Mouse (Mus musculus) heart, embryonic 12.5 days (tissue): Measurements from ENCODE around the gene Rad18. TPM values are rescaled to one million over a fixed set of nuclear protein-coding genes. Genes with fewer than 3 reads are reported as not detected.

Source experiments
- ATAC-seq: fragments of 200-750 bp; cut with Nextera tagmentation; 2 replicates; pipeline ENCODE4 v1.8.0; 2017; ENCODE audit warnings: moderate TSS enrichment, moderate library complexity; ENCODE audit not compliant: insufficient number of reproducible peaks, low FRiP score
- H3K27ac ChIP-seq: fragments of 300-500 bp; sonication (generic); 2 replicates; pipeline ENCODE4 v1.5.1; 2016; ENCODE audit warnings: mild to moderate bottlenecking, moderate library complexity; ENCODE audit not compliant: poor library complexity, severe bottlenecking
- H3K27me3 ChIP-seq: fragments of 300-500 bp; sonication (generic); replicated peaks from 2 replicates; pipeline ENCODE4 v1.6.1; 2016; ENCODE audit warnings: mild to moderate bottlenecking, moderate library complexity
- H3K36me3 ChIP-seq: fragments of 300-500 bp; sonication (generic); 2 replicates; pipeline ENCODE4 v1.6.1; 2016; ENCODE audit warnings: mild to moderate bottlenecking, moderate library complexity
- H3K4me1 ChIP-seq: fragments of 300-500 bp; sonication (generic); replicated peaks from 2 replicates; pipeline ENCODE4 v1.6.1; 2016; ENCODE audit warnings: mild to moderate bottlenecking
- H3K4me2 ChIP-seq: fragments of 300-500 bp; sonication (generic); 2 replicates; pipeline ENCODE4 v1.6.1; 2016; ENCODE audit warnings: mild to moderate bottlenecking, moderate library complexity
- H3K4me3 ChIP-seq: fragments of 300-500 bp; sonication (generic); 2 replicates; pipeline ENCODE4 v1.5.1; 2016; ENCODE audit warnings: mild to moderate bottlenecking
- H3K9ac ChIP-seq: fragments of 300-500 bp; sonication (generic); 2 replicates; pipeline ENCODE4 v1.6.1; 2016; ENCODE audit warnings: mild to moderate bottlenecking, moderate library complexity
- H3K9me3 ChIP-seq: fragments of 300-500 bp; sonication (generic); replicated peaks from 2 replicates; pipeline ENCODE4 v1.6.1; 2016; ENCODE audit warnings: mild to moderate bottlenecking, moderate library complexity
- WGBS: fragments of 180-500 bp; shearing (Covaris S2); methylation state at CpG from one replicate; pipeline ENCODE4 v1.1.7; 2016; 5-methylcytosine and 5-hydroxymethylcytosine counted together
- polyA plus RNA-seq: library from polyadenylated mRNA; unstranded; fragments of >200 nt; fragmentation: Nextera tagmentation; extraction: Ambion mirVana; gene quantifications from 2 replicates; pipeline ENCODE4 v1.2.1, GENCODE M21; 2016

The Rad18 gene
- polyA plus RNA-seq, result 28.8 and 30.7 TPM in 2 replicates

GRCm38 (mm10) chr6:112696056-112696950 lies at the start of gene Rad18:
Rad18 (minus strand) TSS chr6:112696686.
- WGBS, result under 1% methylated on average over 72 of the region's 77 CpGs
- Histone ChIP-seq H3K36me3 (peaks cover 5% of the 10 kb centered on the region), H3K27ac (peak within 1 kb of the TSS; percentile 50; the same call in 1 of the 2 replicates)

DNA sequence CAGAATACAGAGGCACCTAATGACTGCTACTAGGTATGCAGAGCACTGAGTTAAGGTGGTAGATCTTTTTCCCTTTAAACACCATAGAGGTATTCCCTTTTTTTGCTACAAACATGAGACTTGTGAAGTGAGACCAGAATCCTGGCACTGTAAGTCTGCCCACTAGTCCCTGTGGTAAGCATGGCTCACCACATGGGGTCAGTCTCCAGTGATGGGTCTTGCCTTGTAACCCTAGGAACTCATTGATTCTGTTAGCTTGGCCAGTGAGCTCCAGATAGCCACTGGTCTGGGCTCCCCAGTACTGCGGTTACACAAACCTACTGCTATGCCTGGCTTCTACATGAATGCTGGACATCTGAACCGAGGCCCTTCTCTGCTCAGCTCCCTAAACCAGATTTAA lies 45.8 kb upstream of the Rad18 start:
- WGBS, result 70% methylated on average over 2 of the region's 2 CpGs
- H3K27ac ChIP-seq, result no peak overlapping the region

More at GRCm38 (mm10) chr6:112696056-112696950, at the start of gene Rad18:
- H3K4me1 ChIP-seq, result peaks cover 6% of the 10 kb centered on the region; the same call in 1 of the 2 replicates
- H3K4me3 ChIP-seq, result peak within 1 kb of the TSS; percentile 97
- H3K9ac ChIP-seq, result peak within 1 kb of the TSS; percentile 89
- H3K9me3 ChIP-seq, result no peaks in the 10 kb centered on the region
- H3K4me2 ChIP-seq, result peak within 1 kb of the TSS; percentile 84
- peak; percentile 95 for ATAC-seq
- peaks cover 9% of the 10 kb centered on the region for H3K27me3 ChIP-seq

DNA sequence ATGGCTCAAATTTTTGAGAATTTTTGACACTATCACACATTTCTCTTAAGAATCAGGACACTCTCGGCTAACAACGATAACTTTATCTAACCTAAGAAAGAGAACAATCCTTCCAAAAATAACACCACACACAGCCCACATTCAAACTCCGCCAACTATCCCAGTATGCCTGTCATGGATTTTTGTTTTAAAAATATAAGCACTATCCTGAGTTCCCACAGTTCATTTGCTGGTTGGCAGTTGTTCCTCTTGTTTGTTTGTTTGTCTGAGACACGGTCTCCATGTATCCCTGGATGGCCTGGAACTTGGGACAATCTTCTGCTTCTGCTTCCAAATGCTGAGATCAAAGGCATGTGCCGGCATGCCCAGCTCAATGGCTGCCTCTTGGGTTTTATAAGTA lies 45.3 kb upstream of the Rad18 start:
- Histone ChIP-seq H3K27me3 (no peaks in the 10 kb centered on the region; the same call in 1 of the 2 replicates), H3K9me3 (no peaks in the 10 kb centered on the region), H3K36me3 (no peaks in the 10 kb centered on the region), H3K9ac (no peak overlapping the region), H3K4me1 (no peaks in the 10 kb centered on the region), H3K4me2 (no peak overlapping the region), H3K27ac (no peak overlapping the region), H3K4me3 (no peak overlapping the region)
- 65% methylated on average over 5 of the region's 5 CpGs for WGBS
- ATAC-seq, result no peak

More for the DNA sequence above, 45.8 kb upstream of the Rad18 start:
- no peaks in the 10 kb centered on the region for H3K36me3 ChIP-seq
- no peak overlapping the region for H3K9ac ChIP-seq
- no peaks in the 10 kb centered on the region; the same call in 1 of the 2 replicates for H3K27me3 ChIP-seq
- H3K4me1 ChIP-seq, result no peaks in the 10 kb centered on the region
- H3K4me2 ChIP-seq, result no peak overlapping the region
- H3K9me3 ChIP-seq, result no peaks in the 10 kb centered on the region
- ATAC-seq, result no peak
- no peak overlapping the region for H3K4me3 ChIP-seq

DNA sequence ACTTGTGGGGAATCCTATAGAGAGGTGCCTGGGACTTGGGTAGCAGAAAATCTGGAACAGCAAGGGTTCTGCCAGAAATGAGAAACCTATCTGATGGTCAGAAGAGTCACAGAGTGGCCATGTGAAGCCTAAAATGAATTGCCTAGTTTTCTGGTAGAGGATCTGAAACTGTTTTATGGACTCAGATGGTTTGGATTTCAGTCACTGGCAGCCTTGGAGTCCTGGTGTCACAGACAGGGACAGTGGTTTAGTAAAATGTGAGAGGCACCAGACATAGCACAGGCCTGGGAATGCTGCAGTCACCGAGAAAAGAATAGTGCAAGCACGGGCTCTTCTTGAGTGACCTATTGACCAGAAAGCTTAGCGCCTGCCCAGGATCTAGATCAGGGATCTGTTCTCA lies 43.1 kb upstream of the Rad18 start:
- Histone ChIP-seq H3K4me3 (no peak overlapping the region), H3K27ac (no peak overlapping the region), H3K27me3 (no peaks in the 10 kb centered on the region; the same call in 1 of the 2 replicates), H3K9me3 (no peaks in the 10 kb centered on the region), H3K4me1 (no peaks in the 10 kb centered on the region), H3K4me2 (no peak overlapping the region), H3K9ac (no peak overlapping the region), H3K36me3 (no peaks in the 10 kb centered on the region)
- ATAC-seq, result no peak
- 80% methylated on average over 3 of the region's 3 CpGs for WGBS

DNA sequence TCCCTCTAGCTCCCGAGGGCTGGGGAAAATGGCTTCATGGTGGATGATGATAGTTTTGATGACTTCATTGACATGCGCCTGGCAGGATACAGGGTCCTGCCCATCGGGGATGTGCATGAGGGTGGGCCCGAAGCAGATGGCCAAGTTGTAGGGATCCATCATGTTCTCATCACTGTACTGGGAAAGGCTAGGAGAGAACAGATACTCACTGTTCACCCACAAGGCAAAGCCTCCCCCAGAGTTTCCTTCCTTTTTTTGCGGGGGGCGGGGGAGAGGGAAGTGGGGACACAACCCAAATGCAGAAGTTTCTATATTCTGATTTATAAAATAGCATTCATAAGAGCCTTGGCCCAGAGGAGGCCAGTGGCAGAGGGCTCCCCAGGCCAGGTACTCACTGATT lies 42.4 kb upstream of the Rad18 start:
- Histone ChIP-seq H3K9me3 (no peaks in the 10 kb centered on the region), H3K4me3 (no peak overlapping the region), H3K9ac (no peak overlapping the region), H3K36me3 (no peaks in the 10 kb centered on the region), H3K4me1 (no peaks in the 10 kb centered on the region), H3K4me2 (no peak overlapping the region), H3K27ac (no peak overlapping the region), H3K27me3 (no peaks in the 10 kb centered on the region; the same call in 1 of the 2 replicates)
- WGBS, result 83% methylated on average over 6 of the region's 6 CpGs
- ATAC-seq, result no peak

GRCm38 (mm10) chr6:112736471-112736870 lies 40.0 kb upstream of the Rad18 start:
- 84% methylated on average over 3 of the region's 3 CpGs for WGBS
- Histone ChIP-seq H3K4me2 (no peak overlapping the region), H3K36me3 (no peaks in the 10 kb centered on the region), H3K4me1 (no peaks in the 10 kb centered on the region), H3K9me3 (0 out of 2 replicates have a peak, but pooled peaks cover 5% of the 10 kb centered on the region), H3K9ac (no peak overlapping the region), H3K27ac (no peak overlapping the region), H3K4me3 (no peak overlapping the region), H3K27me3 (no peaks in the 10 kb centered on the region; the same call in 1 of the 2 replicates)
- ATAC-seq, result no peak

- no peak for ATAC-seq
- Histone ChIP-seq H3K4me1 (no peaks in the 10 kb centered on the region), H3K36me3 (no peaks in the 10 kb centered on the region), H3K27me3 (no peaks in the 10 kb centered on the region), H3K9ac (no peak overlapping the region), H3K27ac (no peak overlapping the region), H3K9me3 (0 out of 2 replicates have a peak, but pooled peaks cover 5% of the 10 kb centered on the region), H3K4me2 (no peak overlapping the region), H3K4me3 (no peak overlapping the region)
- 75% methylated on average over 2 of the region's 2 CpGs for WGBS
Observed at GRCm38 (mm10) chr6:112735054-112735453, 38.6 kb upstream of the Rad18 start.

- Histone ChIP-seq H3K9ac (no peak overlapping the region), H3K36me3 (no peaks in the 10 kb centered on the region), H3K4me1 (0 out of 2 replicates have a peak, but pooled peaks cover 2% of the 10 kb centered on the region), H3K27me3 (no peaks in the 10 kb centered on the region), H3K9me3 (0 out of 2 replicates have a peak, but pooled peaks cover 5% of the 10 kb centered on the region), H3K4me2 (no peak overlapping the region), H3K4me3 (no peak overlapping the region), H3K27ac (no peak overlapping the region)
- ATAC-seq, result no peak
- WGBS, result 80% methylated on average over 5 of the region's 5 CpGs
Observed at GRCm38 (mm10) chr6:112733942-112734341, 37.5 kb upstream of the Rad18 start.

DNA sequence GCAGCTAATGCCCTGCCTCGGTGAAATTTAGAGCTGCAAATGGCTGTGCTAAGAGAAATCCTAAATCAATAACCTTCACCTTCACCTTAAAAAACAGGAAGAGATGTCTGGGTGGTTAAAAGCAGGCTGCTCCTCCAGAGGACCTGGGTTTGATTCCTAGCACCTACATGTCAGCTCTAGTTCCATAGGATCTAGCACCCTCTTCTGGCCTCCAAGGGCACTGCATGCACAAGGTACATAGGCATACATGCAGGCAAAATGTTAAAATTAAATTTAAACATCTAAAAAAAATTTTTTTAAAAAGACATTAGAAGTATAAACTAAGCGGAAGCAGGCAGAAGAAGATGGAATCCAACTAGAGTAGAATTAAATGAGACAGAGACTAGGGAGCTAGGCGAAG lies 35.9 kb upstream of the Rad18 start:
- Histone ChIP-seq H3K4me1 (peaks cover 7% of the 10 kb centered on the region; the same call in 1 of the 2 replicates), H3K27ac (no peak overlapping the region), H3K36me3 (no peaks in the 10 kb centered on the region), H3K4me3 (no peak overlapping the region), H3K9me3 (0 out of 2 replicates have a peak, but pooled peaks cover 5% of the 10 kb centered on the region), H3K27me3 (no peaks in the 10 kb centered on the region), H3K9ac (no peak overlapping the region), H3K4me2 (no peak overlapping the region)
- no peak for ATAC-seq
- WGBS, result 92% methylated on average over 3 of the region's 3 CpGs

- 90% methylated on average over 10 of the region's 10 CpGs for WGBS
- Histone ChIP-seq H3K36me3 (no peaks in the 10 kb centered on the region), H3K9me3 (0 out of 2 replicates have a peak, but pooled peaks cover 5% of the 10 kb centered on the region), H3K4me1 (peaks cover 7% of the 10 kb centered on the region), H3K9ac (no peak overlapping the region), H3K4me3 (no peak overlapping the region), H3K4me2 (no peak overlapping the region), H3K27ac (no peak overlapping the region), H3K27me3 (no peaks in the 10 kb centered on the region)
- ATAC-seq, result no peak
Observed at GRCm38 (mm10) chr6:112731386-112731785, 34.9 kb upstream of the Rad18 start.

GRCm38 (mm10) chr6:112728760-112729422 lies 32.4 kb upstream of the Rad18 start:
- Histone ChIP-seq H3K4me3 (peak overlapping the region; percentile 41), H3K9ac (peak overlapping the region; percentile 53; the same call in 1 of the 2 replicates), H3K27me3 (no peaks in the 10 kb centered on the region; the same call in 1 of the 2 replicates), H3K9me3 (0 out of 2 replicates have a peak, but pooled peaks cover 5% of the 10 kb centered on the region), H3K27ac (no peak overlapping the region), H3K36me3 (no peaks in the 10 kb centered on the region), H3K4me2 (peak overlapping the region; percentile 66), H3K4me1 (peaks cover 7% of the 10 kb centered on the region)
- 25% methylated on average over 17 of the region's 17 CpGs for WGBS
- ATAC-seq, result peak; percentile 84
